Mouse (Mus musculus) naive thymus-derived CD4-positive, alpha-beta T cell, adult 2 months (primary cell): ENCODE measurements at regions not wholly inside any gene's neighbourhood (a gene's known extent, or its start where the extent isn't known, plus 50 kb on each side); places are given as distances from the start of the nearest gene placed in this dataset.

ENCODE experiments used
- DNase-seq: peaks from one replicate; pipeline ENCODE4 v3.0.0-alpha.2; 2011; ENCODE audit warnings: low read depth

- DNase-seq, result no peak
Observed at GRCm38 (mm10) chr5:35162607-35163006, 57.0 kb upstream of the Lrpap1 start.

GRCm38 (mm10) chr5:35162120-35162519, 56.6 kb upstream of the Lrpap1 start:
- no peak for DNase-seq

- no peak for DNase-seq
Observed at GRCm38 (mm10) chr5:35160929-35161815, 55.6 kb upstream of the Lrpap1 start.

GRCm38 (mm10) chr5:35159854-35160253, 54.3 kb upstream of the Lrpap1 start:
- DNase-seq, result no peak

GRCm38 (mm10) chr5:35159178-35159661, 53.7 kb upstream of the Lrpap1 start:
- no peak for DNase-seq

GRCm38 (mm10) chr5:35158346-35159047, 52.9 kb upstream of the Lrpap1 start:
- no peak for DNase-seq

GRCm38 (mm10) chr5:35156371-35156770, 50.8 kb upstream of the Lrpap1 start:
- DNase-seq, result no peak

GRCm38 (mm10) chr5:35155717-35156116, 50.2 kb upstream of the Lrpap1 start:
- no peak for DNase-seq
